Mouse (Mus musculus) ES-Bruce4 (cell line): ENCODE results near the gene Ankrd12. TPM values are rescaled to one million over a fixed set of nuclear protein-coding genes. Genes with fewer than 3 reads are reported as not detected.
A peak's percentile ranks its signal among the peaks of the same experiment; 100 is the strongest.

Source experiments
- H3K27ac ChIP-seq: 2 replicates; pipeline ENCODE4 v1.5.1; 2012; ENCODE audit warnings: low read length, inconsistent platforms; ENCODE audit not compliant: insufficient read depth
- H3K27me3 ChIP-seq: 2 replicates; pipeline ENCODE4 v1.6.1; 2012; ENCODE audit warnings: mild to moderate bottlenecking, low read length, inconsistent platforms; ENCODE audit not compliant: control insufficient read depth, poor library complexity, insufficient read depth, severe bottlenecking
- H3K36me3 ChIP-seq: 2 replicates; pipeline ENCODE4 v1.6.1; 2012; ENCODE audit warnings: inconsistent platforms, mild to moderate bottlenecking, low read length, moderate library complexity; ENCODE audit not compliant: control insufficient read depth, poor library complexity, insufficient read depth, severe bottlenecking
- H3K4me1 ChIP-seq: one replicate; pipeline ENCODE4 v1.8.1; 2011; ENCODE audit warnings: low read length; ENCODE audit not compliant: control insufficient read depth, insufficient read depth
- H3K4me3 ChIP-seq: 2 replicates; pipeline ENCODE4 v1.5.1; 2011; ENCODE audit warnings: low read depth, mild to moderate bottlenecking, low read length
- H3K9ac ChIP-seq: 2 replicates; pipeline ENCODE4 v1.6.1; 2012; ENCODE audit warnings: low read depth, mild to moderate bottlenecking, inconsistent platforms; ENCODE audit not compliant: poor library complexity, severe bottlenecking
- H3K9me3 ChIP-seq: replicated peaks from 2 replicates; pipeline ENCODE4 v1.6.1; 2012; ENCODE audit warnings: mild to moderate bottlenecking, low read length, inconsistent platforms; ENCODE audit not compliant: control insufficient read depth, poor library complexity, insufficient read depth, severe bottlenecking
- CTCF ChIP-seq: IDR thresholded peaks from one replicate; pipeline ENCODE4 v1.8.1; 2011; ENCODE audit warnings: low read depth, low read length
- EP300 ChIP-seq: IDR thresholded peaks from 2 replicates; pipeline ENCODE4 v1.6.1; 2011; ENCODE audit warnings: low read depth, low read length; ENCODE audit not compliant: insufficient read depth
- POLR2A ChIP-seq: IDR thresholded peaks from one replicate; pipeline ENCODE4 v1.8.1; 2011; ENCODE audit warnings: low read length; ENCODE audit not compliant: insufficient read depth
- polyA plus RNA-seq: library from polyadenylated mRNA; stranded (reverse); fragments of >200 nt; gene quantifications from 2 replicates; pipeline ENCODE4 v1.2.4, GENCODE M21; 2011; ENCODE audit warnings: low read depth; ENCODE audit not compliant: missing spikeins, insufficient read depth, insufficient read length

Ankrd12 gene
- polyA plus RNA-seq, 1 experiment = 21.8 TPM

DNA sequence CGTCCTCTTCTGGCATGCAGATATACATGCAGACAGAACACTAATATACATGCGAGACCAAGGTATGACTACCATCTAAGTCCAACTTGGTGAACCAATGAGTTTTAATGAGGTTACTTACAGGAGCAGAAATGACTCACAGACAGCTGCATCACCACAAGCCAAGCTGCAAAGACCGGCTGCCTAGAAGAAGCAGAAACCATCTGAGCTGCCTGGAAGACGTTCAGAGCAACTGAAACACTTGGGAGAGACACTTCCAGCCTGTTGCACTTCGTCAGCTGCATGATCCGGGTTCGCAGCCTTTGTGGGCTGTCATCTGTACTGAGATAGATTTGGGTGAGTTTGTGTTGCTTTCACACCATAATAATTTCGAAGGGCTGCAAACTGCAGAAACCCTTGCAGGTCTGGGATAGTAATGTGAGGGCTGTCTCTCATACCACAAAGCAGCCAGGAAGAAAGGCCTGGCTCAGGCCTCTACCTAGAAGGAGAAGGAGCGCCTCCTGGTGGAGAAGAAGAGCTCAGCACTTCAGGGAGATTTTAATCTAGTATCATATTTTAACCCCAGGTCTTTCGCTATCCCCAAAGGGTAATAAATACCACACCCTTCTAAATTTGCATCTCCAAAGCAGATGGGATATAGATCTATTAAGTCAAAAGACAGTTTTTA lies 29.8 kb upstream of the Ankrd12 start:
- Histone ChIP-seq H3K9ac (no peak overlapping the region), H3K4me3 (no peak overlapping the region), H3K9me3 (no peaks in the 10 kb centered on the region), H3K4me1 (peaks cover 2% of the 10 kb centered on the region), H3K27me3 (no peaks in the 10 kb centered on the region), H3K27ac (no peak overlapping the region), H3K36me3 (no peaks in the 10 kb centered on the region)
- TF ChIP-seq CTCF (peak; percentile 68), POLR2A (no peak), EP300 (no peak)

DNA sequence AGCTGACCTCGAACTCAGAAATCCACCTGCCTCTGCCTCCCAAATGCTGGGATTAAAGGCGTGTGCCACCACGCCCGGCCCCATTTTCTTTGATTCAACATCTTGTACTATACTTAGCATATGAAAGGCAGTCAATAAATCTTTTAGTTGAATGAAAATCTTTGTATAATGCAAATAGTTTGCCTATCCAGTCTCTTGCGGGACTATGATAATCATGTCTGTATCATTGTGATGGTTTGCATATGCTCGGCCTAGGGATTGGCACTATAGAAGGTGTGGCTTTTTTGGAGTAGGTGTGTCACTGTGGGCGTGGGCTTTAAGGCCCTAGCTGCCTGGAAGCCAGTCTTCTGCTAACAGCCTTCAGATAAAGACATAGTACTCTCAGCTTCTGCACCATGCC lies 27.2 kb upstream of the Ankrd12 start:
- H3K4me1 ChIP-seq = peaks cover 2% of the 10 kb centered on the region
- H3K9me3 ChIP-seq = no peaks in the 10 kb centered on the region
- no peaks in the 10 kb centered on the region for H3K36me3 ChIP-seq
- TF ChIP-seq EP300 = no peak
- TF ChIP-seq CTCF = no peak
- no peak for TF ChIP-seq POLR2A
- H3K27me3 ChIP-seq = no peaks in the 10 kb centered on the region
- H3K4me3 ChIP-seq = no peak overlapping the region
- no peak overlapping the region for H3K27ac ChIP-seq
- H3K9ac ChIP-seq = no peak overlapping the region

DNA sequence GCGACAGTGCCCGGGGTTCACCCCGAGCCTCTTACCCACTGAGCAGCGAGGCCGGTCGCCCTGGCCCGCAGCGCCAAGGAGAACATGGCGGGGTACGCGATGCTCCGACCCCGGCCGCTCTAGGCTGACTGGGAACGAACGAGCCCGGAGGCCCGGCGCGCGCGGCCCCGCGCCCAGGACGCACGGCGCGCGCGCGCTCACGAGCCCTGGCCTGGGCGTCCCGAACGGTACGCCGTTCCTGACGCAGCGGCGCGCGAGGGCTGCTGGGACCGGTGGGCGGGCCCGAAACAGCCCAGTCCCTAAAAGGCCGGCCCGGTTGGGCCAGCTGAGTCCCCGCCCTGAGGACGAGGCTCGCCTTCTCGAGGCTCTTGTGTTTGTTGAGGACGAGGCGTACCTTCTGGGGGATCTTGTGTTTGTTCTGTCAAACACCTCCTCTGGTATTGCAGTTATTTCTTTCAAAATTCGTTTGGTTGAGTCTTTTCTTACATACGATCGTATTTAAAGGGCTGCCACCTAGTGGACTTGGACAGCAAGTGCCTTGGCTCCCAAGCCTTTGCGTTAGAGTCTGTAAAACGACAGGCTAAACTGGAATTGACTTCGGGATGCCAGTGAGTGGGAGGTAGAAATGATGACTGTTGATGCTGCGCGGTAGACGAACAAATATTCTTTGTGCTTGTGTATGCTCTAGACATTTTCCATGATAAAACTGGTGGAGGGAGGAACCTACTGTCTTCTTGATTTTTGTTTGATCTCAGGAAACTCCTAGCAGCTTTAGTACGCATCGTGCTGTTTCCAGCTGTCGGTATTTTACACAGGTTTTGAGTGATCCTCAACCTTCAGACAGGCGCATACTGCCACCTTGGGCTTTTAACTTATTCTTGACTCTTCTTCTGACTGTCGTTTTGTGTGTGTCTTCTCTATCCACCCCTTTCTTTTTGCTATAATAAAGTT lies 24.8 kb upstream of the Ankrd12 start, which contains the start of gene Ndufv2:
Gene Ndufv2, minus strand, starts transcription at position 180 of the 951 bp plus-strand sequence.
- Histone ChIP-seq H3K36me3 (0 out of 2 replicates have a peak, but pooled peaks cover 3% of the 10 kb centered on the region), H3K27ac (peak within 1 kb of the TSS; percentile 76), H3K4me1 (no peaks in the 10 kb centered on the region), H3K9ac (peak within 1 kb of the TSS; percentile 88), H3K27me3 (no peaks in the 10 kb centered on the region), H3K9me3 (no peaks in the 10 kb centered on the region), H3K4me3 (peak within 1 kb of the TSS; percentile 92)
- TF ChIP-seq CTCF = peak; percentile 50
- no peak for TF ChIP-seq EP300

DNA sequence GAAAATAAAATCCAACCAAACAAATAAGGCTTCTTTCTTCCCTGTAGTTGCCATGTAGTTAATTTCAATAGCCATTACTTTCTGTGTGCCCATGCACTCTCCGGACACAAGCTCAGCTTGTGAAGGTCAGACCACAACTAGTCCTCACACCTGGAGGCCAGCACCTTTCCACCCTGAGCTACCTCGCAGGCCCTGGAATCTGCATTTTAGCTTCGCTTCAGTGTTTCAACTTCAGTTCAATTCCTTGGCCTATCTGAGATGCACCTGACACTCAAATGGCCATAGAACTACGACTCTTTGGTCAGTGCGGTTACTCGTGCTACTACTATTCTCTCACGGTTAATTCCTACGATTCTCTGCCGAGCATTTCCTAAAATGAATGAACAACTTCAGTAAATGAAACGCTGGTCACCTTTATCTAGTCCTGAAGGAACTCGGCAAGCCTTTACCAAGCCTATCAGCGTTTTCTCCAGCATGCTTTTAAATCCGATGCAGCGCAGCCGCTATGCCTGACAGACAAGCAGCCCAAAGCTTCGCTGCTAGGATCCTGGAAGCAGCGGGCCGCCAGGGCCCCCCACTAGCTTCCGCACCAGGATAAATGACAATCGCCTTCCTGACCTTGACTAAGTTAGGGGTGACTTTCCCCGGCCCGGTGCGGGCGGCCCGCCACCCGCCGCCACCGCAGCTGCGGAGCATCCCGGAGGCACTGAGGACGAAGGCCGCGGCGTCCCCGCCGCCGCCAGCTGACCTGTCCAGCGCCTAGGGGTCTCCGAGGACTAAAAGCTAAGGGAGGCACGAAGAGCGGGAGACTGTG lies 23.9 kb upstream of the Ankrd12 start:
- H3K27me3 ChIP-seq = no peaks in the 10 kb centered on the region
- H3K4me3 ChIP-seq = peak overlapping the region; percentile 92
- no peaks in the 10 kb centered on the region for H3K4me1 ChIP-seq
- 0 out of 2 replicates have a peak, but pooled peaks cover 3% of the 10 kb centered on the region for H3K36me3 ChIP-seq
- H3K27ac ChIP-seq = peak overlapping the region; percentile 32
- H3K9me3 ChIP-seq = no peaks in the 10 kb centered on the region
- H3K9ac ChIP-seq = peak overlapping the region; percentile 88
- TF ChIP-seq POLR2A = no peak
- no peak for TF ChIP-seq CTCF
- no peak for TF ChIP-seq EP300

DNA sequence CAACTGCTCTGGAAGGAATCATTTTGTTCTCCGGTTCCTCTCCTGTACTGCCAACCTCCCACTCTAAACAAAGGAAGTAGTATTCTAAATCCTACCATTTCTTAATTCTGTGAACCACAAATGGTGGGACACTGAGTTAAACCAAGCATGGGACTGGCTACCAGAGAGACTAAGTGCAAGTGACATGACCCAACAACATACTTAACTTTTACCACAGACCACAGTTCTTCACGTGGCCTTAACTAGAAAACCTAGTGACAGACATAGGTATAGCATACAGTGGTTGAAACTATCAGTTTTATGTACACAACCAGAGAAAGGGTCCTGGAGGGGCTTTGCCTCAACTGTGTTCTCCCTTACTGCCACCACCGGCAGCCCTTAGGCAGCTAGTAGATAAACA lies 15.8 kb upstream of the Ankrd12 start:
- TF ChIP-seq EP300 (no peak), POLR2A (no peak), CTCF (no peak)
- no peak overlapping the region for H3K27ac ChIP-seq
- no peak overlapping the region for H3K4me3 ChIP-seq
- H3K36me3 ChIP-seq = peaks cover 5% of the 10 kb centered on the region; the same call in 1 of the 2 replicates
- no peaks in the 10 kb centered on the region for H3K27me3 ChIP-seq
- no peaks in the 10 kb centered on the region for H3K9me3 ChIP-seq
- no peak overlapping the region for H3K9ac ChIP-seq
- peaks cover 1% of the 10 kb centered on the region for H3K4me1 ChIP-seq
